Mouse (Mus musculus) hindbrain, embryonic 13.5 days (tissue): ENCODE data around the gene Abat. TPM values are rescaled to one million over a fixed set of nuclear protein-coding genes. Genes with fewer than 3 reads are reported as not detected.

Experiments
- ATAC-seq: fragments of 200-750 bp; cut with Nextera tagmentation; 2 replicates; pipeline ENCODE4 v1.8.0; 2017; ENCODE audit warnings: moderate TSS enrichment; ENCODE audit not compliant: low FRiP score
- H3K27ac ChIP-seq: fragments of 300-500 bp; sonication (generic); 2 replicates; pipeline ENCODE4 v1.5.1; 2015; ENCODE audit warnings: inconsistent platforms, mild to moderate bottlenecking, moderate library complexity
- H3K27me3 ChIP-seq: fragments of 300-500 bp; sonication (generic); 2 replicates; pipeline ENCODE4 v1.6.1; 2015; ENCODE audit warnings: mild to moderate bottlenecking, inconsistent platforms
- H3K36me3 ChIP-seq: fragments of 300-500 bp; sonication (generic); 2 replicates; pipeline ENCODE4 v1.6.1; 2015; ENCODE audit warnings: mild to moderate bottlenecking, inconsistent platforms
- H3K4me1 ChIP-seq: fragments of 300-500 bp; sonication (generic); replicated peaks from 2 replicates; pipeline ENCODE4 v1.6.1; 2015; ENCODE audit warnings: inconsistent platforms
- H3K4me2 ChIP-seq: fragments of 300-500 bp; sonication (generic); 2 replicates; pipeline ENCODE4 v1.6.1; 2015; ENCODE audit warnings: inconsistent platforms, mild to moderate bottlenecking, moderate library complexity
- H3K4me3 ChIP-seq: fragments of 300-500 bp; sonication (generic); 2 replicates; pipeline ENCODE4 v1.5.1; 2015; ENCODE audit warnings: mild to moderate bottlenecking, inconsistent platforms
- H3K9ac ChIP-seq: fragments of 300-500 bp; sonication (generic); 2 replicates; pipeline ENCODE4 v1.6.1; 2015; ENCODE audit warnings: mild to moderate bottlenecking, inconsistent platforms
- H3K9me3 ChIP-seq: fragments of 300-500 bp; sonication (generic); 2 replicates; pipeline ENCODE4 v1.6.1; 2016; ENCODE audit warnings: inconsistent platforms
- WGBS: fragments of 180-500 bp; shearing (Covaris S2); methylation state at CpG from one replicate; pipeline ENCODE4 v1.1.7; 2015; 5-methylcytosine and 5-hydroxymethylcytosine counted together
- polyA plus RNA-seq: library from polyadenylated mRNA; unstranded; fragments of >200 nt; fragmentation: Nextera tagmentation; extraction: Ambion mirVana; gene quantifications from 2 replicates; pipeline ENCODE4 v1.2.1, GENCODE M21; 2015

The Abat gene
- polyA plus RNA-seq: 81.1 and 88.3 TPM in 2 replicates

- peaks cover 46% of the 10 kb centered on the region for H3K4me1 ChIP-seq
- under 1% methylated on average over 46 of the region's 46 CpGs for WGBS
- H3K4me3 ChIP-seq: peak within 1 kb of the TSS; percentile 65
- H3K36me3 ChIP-seq: no peaks in the 10 kb centered on the region
- H3K27ac ChIP-seq: peak within 1 kb of the TSS; percentile 82
- H3K9ac ChIP-seq: peak within 1 kb of the TSS; percentile 79
- H3K4me2 ChIP-seq: peak within 1 kb of the TSS; percentile 76
- H3K27me3 ChIP-seq: no peaks in the 10 kb centered on the region
- no peaks in the 10 kb centered on the region for H3K9me3 ChIP-seq
- peak; percentile 99 for ATAC-seq
These were observed at the start of gene Abat for GRCm38 (mm10) chr16:8513236-8513906. Abat (plus strand) TSS chr16:8513429.

- H3K4me1 ChIP-seq: peaks cover 11% of the 10 kb centered on the region
- H3K27ac ChIP-seq: no peak overlapping the region
- peaks cover 7% of the 10 kb centered on the region; the same call in 1 of the 2 replicates for H3K27me3 ChIP-seq
- H3K4me2 ChIP-seq: peak overlapping the region; percentile 85
- no peak overlapping the region for H3K9ac ChIP-seq
- 79% methylated on average over 2 of the region's 2 CpGs for WGBS
- H3K9me3 ChIP-seq: no peaks in the 10 kb centered on the region
- H3K36me3 ChIP-seq: peaks cover 3% of the 10 kb centered on the region; the same call in 1 of the 2 replicates
- peak overlapping the region; percentile 81 for H3K4me3 ChIP-seq
- ATAC-seq: peak; percentile 83
These were observed 43.1 kb upstream of the Abat start for GRCm38 (mm10) chr16:8470132-8470531.

GRCm38 (mm10) chr16:8470603-8471481 is 42.4 kb upstream of the Abat start, which contains the start of gene Mettl22:
Mettl22 (plus strand) TSS chr16:8470788.
- WGBS: under 1% methylated on average over 48 of the region's 48 CpGs
- Histone ChIP-seq H3K9ac (peak within 1 kb of the TSS; percentile 88), H3K27me3 (peaks cover 7% of the 10 kb centered on the region; the same call in 1 of the 2 replicates), H3K9me3 (no peaks in the 10 kb centered on the region), H3K4me2 (peak within 1 kb of the TSS; percentile 85), H3K36me3 (peaks cover 7% of the 10 kb centered on the region; the same call in 1 of the 2 replicates), H3K4me3 (peak within 1 kb of the TSS; percentile 81), H3K4me1 (peaks cover 11% of the 10 kb centered on the region), H3K27ac (peak within 1 kb of the TSS; percentile 86)
- peak; percentile 98 for ATAC-seq

GRCm38 (mm10) chr16:8487396-8488005 is 25.7 kb upstream of the Abat start:
- Histone ChIP-seq H3K9ac (no peak overlapping the region), H3K36me3 (peaks cover 73% of the 10 kb centered on the region)
- WGBS: 97% methylated on average over 9 of the region's 9 CpGs

GRCm38 (mm10) chr16:8489340-8489739 is 23.9 kb upstream of the Abat start:
- Histone ChIP-seq H3K4me2 (no peak overlapping the region), H3K36me3 (peaks cover 60% of the 10 kb centered on the region), H3K27ac (no peak overlapping the region), H3K27me3 (0 out of 2 replicates have a peak, but pooled peaks cover 5% of the 10 kb centered on the region), H3K9me3 (no peaks in the 10 kb centered on the region), H3K4me3 (no peak overlapping the region), H3K4me1 (peaks cover 12% of the 10 kb centered on the region; the same call in 1 of the 2 replicates), H3K9ac (no peak overlapping the region)
- no peak for ATAC-seq
- WGBS: 75% methylated on average over 5 of the region's 5 CpGs

More at GRCm38 (mm10) chr16:8487396-8488005, 25.7 kb upstream of the Abat start:
- Histone ChIP-seq H3K9me3 (no peaks in the 10 kb centered on the region), H3K4me3 (no peak overlapping the region), H3K27ac (no peak overlapping the region), H3K4me2 (no peak overlapping the region), H3K27me3 (no peaks in the 10 kb centered on the region), H3K4me1 (peaks cover 12% of the 10 kb centered on the region; the same call in 1 of the 2 replicates)
- ATAC-seq: no peak

GRCm38 (mm10) chr16:8491743-8492490 is 21.3 kb upstream of the Abat start:
- H3K9ac ChIP-seq: no peak overlapping the region
- 0 out of 2 replicates have a peak, but pooled peaks cover 5% of the 10 kb centered on the region for H3K27me3 ChIP-seq
- 32% methylated on average over 13 of the region's 13 CpGs for WGBS
- H3K4me3 ChIP-seq: no peak overlapping the region
- H3K27ac ChIP-seq: peak overlapping the region; percentile 62
- ATAC-seq: no peak
- H3K9me3 ChIP-seq: no peaks in the 10 kb centered on the region
- no peak overlapping the region for H3K4me2 ChIP-seq
- peaks cover 12% of the 10 kb centered on the region; the same call in 1 of the 2 replicates for H3K4me1 ChIP-seq
- H3K36me3 ChIP-seq: peaks cover 35% of the 10 kb centered on the region

GRCm38 (mm10) chr16:8494268-8494667 is 19.0 kb upstream of the Abat start:
- H3K36me3 ChIP-seq: peaks cover 14% of the 10 kb centered on the region
- H3K9me3 ChIP-seq: no peaks in the 10 kb centered on the region
- no peak overlapping the region for H3K9ac ChIP-seq
- no peak overlapping the region for H3K4me2 ChIP-seq
- H3K4me1 ChIP-seq: peaks cover 12% of the 10 kb centered on the region; the same call in 1 of the 2 replicates
- WGBS: 24% methylated on average over 4 of the region's 4 CpGs
- peak; percentile 36; the same call in 1 of the 2 replicates for ATAC-seq
- 0 out of 2 replicates have a peak, but pooled peaks cover 5% of the 10 kb centered on the region for H3K27me3 ChIP-seq
- no peak overlapping the region for H3K27ac ChIP-seq
- H3K4me3 ChIP-seq: no peak overlapping the region

- Histone ChIP-seq H3K27ac (no peak overlapping the region), H3K9me3 (no peaks in the 10 kb centered on the region), H3K4me2 (no peak overlapping the region), H3K36me3 (no peaks in the 10 kb centered on the region), H3K4me1 (peaks cover 4% of the 10 kb centered on the region; the same call in 1 of the 2 replicates), H3K4me3 (no peak overlapping the region), H3K27me3 (0 out of 2 replicates have a peak, but pooled peaks cover 5% of the 10 kb centered on the region), H3K9ac (no peak overlapping the region)
- 70% methylated on average over 2 of the region's 2 CpGs for WGBS
- ATAC-seq: no peak
These were observed 16.3 kb upstream of the Abat start for GRCm38 (mm10) chr16:8496967-8497366.

GRCm38 (mm10) chr16:8504271-8504670 is 9.0 kb upstream of the Abat start:
- Histone ChIP-seq H3K4me2 (no peak overlapping the region), H3K4me1 (no peaks in the 10 kb centered on the region), H3K9ac (no peak overlapping the region), H3K27me3 (no peaks in the 10 kb centered on the region), H3K9me3 (no peaks in the 10 kb centered on the region), H3K4me3 (no peak overlapping the region), H3K36me3 (no peaks in the 10 kb centered on the region), H3K27ac (no peak overlapping the region)
- 49% methylated on average over 2 of the region's 2 CpGs for WGBS
- ATAC-seq: no peak

GRCm38 (mm10) chr16:8509894-8510293 is 3.3 kb upstream of the Abat start:
- Histone ChIP-seq H3K36me3 (no peaks in the 10 kb centered on the region), H3K9me3 (no peaks in the 10 kb centered on the region), H3K9ac (no peak overlapping the region), H3K4me3 (no peak overlapping the region), H3K4me1 (peaks cover 17% of the 10 kb centered on the region), H3K4me2 (no peak overlapping the region), H3K27ac (no peak overlapping the region), H3K27me3 (no peaks in the 10 kb centered on the region)
- ATAC-seq: no peak
- WGBS: 81% methylated on average over 5 of the region's 5 CpGs

- peaks cover 41% of the 10 kb centered on the region for H3K4me1 ChIP-seq
- 0% methylated on average over 5 of the region's 5 CpGs for WGBS
- peak overlapping the region; percentile 65 for H3K4me3 ChIP-seq
- no peaks in the 10 kb centered on the region for H3K36me3 ChIP-seq
- ATAC-seq: no peak
- peak overlapping the region; percentile 76 for H3K4me2 ChIP-seq
- H3K9me3 ChIP-seq: no peaks in the 10 kb centered on the region
- peak overlapping the region; percentile 79 for H3K9ac ChIP-seq
- H3K27me3 ChIP-seq: no peaks in the 10 kb centered on the region
- H3K27ac ChIP-seq: peak overlapping the region; percentile 82
These were observed 399 bp upstream of the Abat start for GRCm38 (mm10) chr16:8512830-8513229.
